Mouse (Mus musculus) frontal cortex, postnatal 25 days (tissue): ENCODE measurements at regions not wholly inside any gene's neighbourhood (a gene's known extent, or its start where the extent isn't known, plus 50 kb on each side); places are given as distances from the start of the nearest gene placed in this dataset.

ENCODE experiments used
- DNase-seq, 2 experiments: peaks; one replicate each; pipeline ENCODE4 v3.0.0; 2022; ENCODE audit warnings: low spot score in 2 of 2

GRCm38 (mm10) chr13:92973791-92974190 lies 129.2 kb downstream of the Mtx3 start:
- DNase-seq = peak in 1 of 2 experiments; percentile 19

GRCm38 (mm10) chr13:92986719-92987553 lies 142.4 kb downstream of the Mtx3 start:
- DNase-seq = peak; percentile 69 to 75

- no peak for DNase-seq
Measured at GRCm38 (mm10) chr13:92987691-92988090, 143.1 kb downstream of the Mtx3 start.

GRCm38 (mm10) chr13:92988600-92988999 lies 144.0 kb downstream of the Mtx3 start:
- no peak for DNase-seq

GRCm38 (mm10) chr13:92990316-92991206 lies 146.0 kb downstream of the Mtx3 start:
- no peak for DNase-seq
